ENCODE assay signal across 8 mouse cellular contexts in the genomic region with DNA sequence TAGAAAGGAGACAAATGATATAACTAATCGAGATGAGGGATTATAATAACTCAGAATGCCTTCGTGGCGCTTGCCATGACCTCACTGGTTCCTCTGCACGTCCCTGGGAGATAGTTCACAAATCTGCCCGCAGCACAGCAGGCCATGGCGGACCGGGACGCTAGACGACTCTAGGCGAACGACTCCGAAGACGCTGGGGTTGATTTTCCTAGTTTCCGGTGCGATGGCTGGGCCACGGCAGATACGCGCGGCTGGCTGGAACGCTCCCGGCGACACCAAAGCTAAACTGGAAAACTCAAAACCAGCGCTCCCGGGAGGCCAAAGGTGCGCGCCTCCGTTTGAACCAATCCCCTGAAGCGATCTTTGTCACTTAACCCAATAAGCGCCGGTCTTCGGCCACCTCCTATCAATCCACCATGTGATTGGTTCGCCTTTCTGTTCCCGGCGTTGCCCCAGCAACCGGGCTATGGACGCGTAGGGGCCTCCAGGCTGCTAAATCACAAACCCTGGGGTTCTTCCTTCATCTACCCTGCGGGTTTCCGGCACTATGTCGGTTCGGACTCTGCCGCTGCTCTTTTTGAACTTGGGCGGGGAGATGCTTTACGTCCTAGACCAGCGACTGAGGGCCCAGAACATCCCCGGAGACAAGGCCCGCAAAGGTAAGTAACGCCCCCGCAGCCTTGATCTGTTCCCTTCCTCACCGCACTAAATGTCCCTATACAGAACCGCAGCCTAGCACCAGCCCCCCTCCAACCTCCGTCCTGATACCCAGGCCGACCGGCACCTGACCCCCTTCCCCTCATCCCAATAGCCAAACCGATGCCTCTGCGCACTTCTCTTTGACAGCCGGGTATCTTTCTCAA. TPM values are rescaled to one million over a fixed set of nuclear protein-coding genes. Genes with fewer than 3 reads are reported as not detected.
DNase-seq lines count a peak whose midpoint lies in the region; ATAC-seq lines count a peak whose summit lies in the region.

A gene (plus strand): TSS at position 432 of the 863 bp plus-strand sequence.

- no peaks in the 10 kb centered on the region for H3K9me3 ChIP-seq in embryonic facial prominence, embryonic 14.5 days (ENCODE audit: control insufficient read depth, low read length)
- H3K9me3 ChIP-seq in kidney, embryonic 14.5 days (ENCODE audit: control insufficient read depth, low read length) = no peaks in the 10 kb centered on the region
- H3K9me3 ChIP-seq in limb, embryonic 15.5 days = no peaks in the 10 kb centered on the region

- H3K27me3 ChIP-seq in embryonic facial prominence, embryonic 14.5 days (replicated peaks; ENCODE audit: control insufficient read depth, insufficient read depth, low read length) = no peaks in the 10 kb centered on the region
- H3K27me3 ChIP-seq in kidney, embryonic 14.5 days (ENCODE audit: control insufficient read depth, insufficient read depth, low read length) = no peaks in the 10 kb centered on the region
- no peaks in the 10 kb centered on the region for H3K27me3 ChIP-seq in limb, embryonic 15.5 days

- peak within 1 kb of the TSS; percentile 64 for H3K4me3 ChIP-seq in embryonic facial prominence, embryonic 14.5 days (ENCODE audit: low read depth, low read length)
- peak within 1 kb of the TSS; percentile 64 for H3K4me3 ChIP-seq in kidney, embryonic 14.5 days (ENCODE audit: low read length)
- H3K4me3 ChIP-seq in limb, embryonic 15.5 days = peak within 1 kb of the TSS; percentile 76

- H3K4me1 ChIP-seq in embryonic facial prominence, embryonic 14.5 days (ENCODE audit: control insufficient read depth, insufficient read depth, low read length) = peaks cover 9% of the 10 kb centered on the region; the same call in 1 of the 2 replicates
- peaks cover 7% of the 10 kb centered on the region; the same call in 1 of the 2 replicates for H3K4me1 ChIP-seq in kidney, embryonic 14.5 days (ENCODE audit: control insufficient read depth, insufficient read depth, low read length)
- peaks cover 17% of the 10 kb centered on the region for H3K4me1 ChIP-seq in limb, embryonic 15.5 days

- DNase-seq in 3T3-L1 (ENCODE audit: low read depth, low spot score) = peak; percentile 96
- DNase-seq in adrenal gland, postnatal 4 days (ENCODE audit: low spot score in 2 of 2) = peak; percentile 56 to 78
- DNase-seq in embryonic facial prominence, embryonic 14.5 days (ENCODE audit: low spot score) = peak; percentile 97
- peak; percentile 90 to 95 for DNase-seq in heart, adult 9 months (ENCODE audit: low spot score in 2 of 2)
- peak; percentile 58 to 71 for DNase-seq in monocyte, adult 2 months (ENCODE audit: low read depth in 1 of 2, low spot score in 2 of 2)
- peak; percentile 87 to 91 for DNase-seq in spleen, postnatal 36 days (ENCODE audit: low spot score in 2 of 2)

- H3K36me3 ChIP-seq in embryonic facial prominence, embryonic 14.5 days (ENCODE audit: control insufficient read depth, insufficient read depth, low read length) = peaks cover 33% of the 10 kb centered on the region
- peaks cover 24% of the 10 kb centered on the region; the same call in 1 of the 2 replicates for H3K36me3 ChIP-seq in kidney, embryonic 14.5 days (ENCODE audit: control insufficient read depth, insufficient read depth, low read length)
- peaks cover 32% of the 10 kb centered on the region for H3K36me3 ChIP-seq in limb, embryonic 15.5 days

- peak; percentile 97 for ATAC-seq in embryonic facial prominence, embryonic 14.5 days (ENCODE audit: low read depth)
- ATAC-seq in kidney, embryonic 14.5 days (ENCODE audit: low FRiP score, low TSS enrichment) = peak; percentile 98
- peak; percentile 93 for ATAC-seq in limb, embryonic 15.5 days (ENCODE audit: insufficient number of reproducible peaks, low FRiP score, low TSS enrichment, low read depth)

- peak within 1 kb of the TSS; percentile 62 for H3K4me2 ChIP-seq in embryonic facial prominence, embryonic 14.5 days (ENCODE audit: low read depth, low read length)
- H3K4me2 ChIP-seq in kidney, embryonic 14.5 days (replicated peaks; ENCODE audit: low read depth, low read length) = peak within 1 kb of the TSS; percentile 66
- peak within 1 kb of the TSS; percentile 90 for H3K4me2 ChIP-seq in limb, embryonic 15.5 days

- no peak within 1 kb of the TSS; the same call in 1 of the 2 replicates for H3K27ac ChIP-seq in embryonic facial prominence, embryonic 14.5 days (replicated peaks; ENCODE audit: low read depth, low read length)
- H3K27ac ChIP-seq in kidney, embryonic 14.5 days (ENCODE audit: low read depth, low read length) = peak within 1 kb of the TSS; percentile 33; the same call in 1 of the 2 replicates
- peak within 1 kb of the TSS; percentile 71 for H3K27ac ChIP-seq in limb, embryonic 15.5 days

- peak within 1 kb of the TSS; percentile 61 for H3K9ac ChIP-seq in embryonic facial prominence, embryonic 14.5 days (ENCODE audit: low read depth, low read length)
- H3K9ac ChIP-seq in kidney, embryonic 14.5 days (ENCODE audit: low read depth, low read length) = peak within 1 kb of the TSS; percentile 67
- peak within 1 kb of the TSS; percentile 55 for H3K9ac ChIP-seq in limb, embryonic 15.5 days

- WGBS in embryonic facial prominence, embryonic 14.5 days = under 1% methylated on average over 56 of the region's 57 CpGs
- under 1% methylated on average over 57 of the region's 57 CpGs for WGBS in kidney, embryonic 14.5 days
- WGBS in limb, embryonic 15.5 days = under 1% methylated on average over 57 of the region's 57 CpGs

RNA-seq across cellular contexts. Expression of the gene that starts here (rescaled TPM):
- total RNA-seq in adrenal gland, postnatal 4 days (2021) = 10 to 100 TPM; 12.3 to 15.7 TPM
- polyA plus RNA-seq in embryonic facial prominence, embryonic 14.5 days (2014; fragmentation: Nextera tagmentation; extraction: Ambion mirVana) = 13.7 and 17.5 TPM in 2 replicates
- 17.7 and 19.6 TPM in 2 replicates for polyA plus RNA-seq in kidney, embryonic 14.5 days (2014; fragmentation: Nextera tagmentation; extraction: Ambion mirVana)
- polyA plus RNA-seq in limb, embryonic 15.5 days (2015; fragmentation: Nextera tagmentation; extraction: Ambion mirVana) = 11.5 TPM in 2 replicates
